20 mouse cellular contexts compared by ENCODE assay signal in the genomic region with DNA sequence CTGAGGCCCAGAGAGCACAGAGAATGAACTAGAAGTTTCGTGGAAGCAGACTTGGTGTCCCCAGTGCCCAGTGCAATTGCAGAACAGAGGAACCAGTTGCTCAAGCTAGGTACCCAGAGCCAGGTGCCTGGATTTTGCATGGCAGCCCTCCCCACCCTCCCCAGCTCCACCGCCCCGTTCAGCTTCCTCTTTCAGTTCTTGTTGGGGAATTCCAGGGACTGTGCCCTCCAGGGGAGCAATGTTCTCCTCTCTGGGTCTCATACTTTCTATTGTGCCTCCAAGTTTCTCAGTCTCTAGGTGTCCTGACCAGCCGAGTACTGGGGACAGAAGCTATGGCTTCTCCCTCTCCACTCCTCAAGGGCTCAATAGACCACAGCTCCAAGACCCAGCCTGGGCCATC. TPM values are rescaled to one million over a fixed set of nuclear protein-coding genes. Genes with fewer than 3 reads are reported as not detected.
DNase-seq lines count a peak whose midpoint lies in the region; ATAC-seq lines count a peak whose summit lies in the region.
"Had no signal": no experiment of that assay in that cellular context is flagged by ENCODE, and none has a peak within 500 bp of the region (broad histone marks: within the 10 kb centered on the region; RNA-seq: fewer than 3 reads in every experiment).

No protein-coding gene starts in this region.

- H3K9me3 ChIP-seq in hindbrain, embryonic 10.5 days, result no peaks in the 10 kb centered on the region
- H3K9me3 ChIP-seq: embryonic facial prominence, embryonic 12.5 days; forebrain, embryonic 15.5 days; hindbrain, embryonic 12.5 days had no signal

- DNase-seq in spleen, adult 18-20 months, result peak; percentile 42 to 53
- no peak for DNase-seq in spleen, adult 12 weeks (ENCODE audit: low spot score)
- DNase-seq in splenic B cell, adult 2 months (ENCODE audit: low read depth, low spot score), result peak; percentile 85
- DNase-seq in hindbrain, embryonic 10.5 days (ENCODE audit: low spot score), result no peak
- no peak for DNase-seq in lung, postnatal 14 days
- DNase-seq in yolk sac, embryonic 10.5 days (ENCODE audit: low spot score), result no peak
- DNase-seq: adrenal gland, postnatal 10 days; cerebellum, adult 8-10 months; cerebellum, postnatal 14 days; gastrocnemius, postnatal 10 days; heart, postnatal 36 days had no signal

- H3K27ac ChIP-seq in hindbrain, embryonic 10.5 days, result no peak overlapping the region
- H3K27ac ChIP-seq: embryonic facial prominence, embryonic 12.5 days; forebrain, embryonic 15.5 days; heart, embryonic 13.5 days; hindbrain, embryonic 12.5 days had no signal

- H3K27me3 ChIP-seq in splenic B cell, adult 2 months (ENCODE audit: control insufficient read depth, insufficient read depth, low read length, poor library complexity, severe bottlenecking), result no peaks in the 10 kb centered on the region
- peaks cover 13% of the 10 kb centered on the region; the same call in 1 of the 2 replicates for H3K27me3 ChIP-seq in hindbrain, embryonic 10.5 days (ENCODE audit: insufficient read depth, poor library complexity, severe bottlenecking)
- H3K27me3 ChIP-seq: embryonic facial prominence, embryonic 12.5 days; forebrain, embryonic 15.5 days had no signal

- H3K36me3 ChIP-seq in splenic B cell, adult 2 months (ENCODE audit: control insufficient read depth, insufficient read depth, low read length, poor library complexity, severe bottlenecking), result no peaks in the 10 kb centered on the region
- H3K36me3 ChIP-seq in hindbrain, embryonic 10.5 days, result no peaks in the 10 kb centered on the region
- H3K36me3 ChIP-seq: embryonic facial prominence, embryonic 12.5 days; forebrain, embryonic 15.5 days; heart, embryonic 13.5 days; hindbrain, embryonic 12.5 days had no signal

- no peak overlapping the region for H3K4me3 ChIP-seq in hindbrain, embryonic 10.5 days
- H3K4me3 ChIP-seq: embryonic facial prominence, embryonic 12.5 days; forebrain, embryonic 15.5 days; heart, embryonic 13.5 days; hindbrain, embryonic 12.5 days had no signal

- H3K4me1 ChIP-seq in hindbrain, embryonic 10.5 days (replicated peaks), result peaks cover 34% of the 10 kb centered on the region

- 88% methylated on average over 4 of the region's 4 CpGs for WGBS in hindbrain, embryonic 10.5 days

- peak; percentile 58 for ATAC-seq in granulocyte monocyte progenitor cell, adult 5-6 weeks (replicated peaks; ENCODE audit: poor library complexity, severe bottlenecking)
- ATAC-seq in monocyte, adult 5-6 weeks (replicated peaks; ENCODE audit: insufficient number of reproducible peaks, low FRiP score, low TSS enrichment, poor library complexity, severe bottlenecking), result 0 out of 2 replicates have a peak, but pooled peaks have one; percentile 33
- ATAC-seq: CD4-positive, CD25-positive, alpha-beta regulatory T cell, adult 4 months; forebrain, embryonic 15.5 days; hindbrain, embryonic 16.5 days; inflammation-experienced regulatory T-cells, adult 6 months had no signal

RNA-seq across cellular contexts. Expression of a gene that starts 59.7 kb away (rescaled TPM):
- 83.8 and 91.4 TPM in 2 replicates for total RNA-seq in granulocyte monocyte progenitor cell, adult 5-6 weeks (2014; fragmentation: Nextera tagmentation)
- total RNA-seq in granulocyte monocyte progenitor cell, adult 5-6 weeks (2017), result 34.6 and 40.9 TPM in 2 replicates
- 96.0 to 177 TPM (median 119 TPM) in 3 replicates for total RNA-seq in monocyte, adult 5-6 weeks (2017)
- polyA plus RNA-seq in hindbrain, embryonic 10.5 days (2016; fragmentation: Nextera tagmentation; extraction: Ambion mirVana), result 47.4 and 56.0 TPM in 2 replicates

Comparison
In these comparisons a context has a peak if more than half of its experiments do, and no peak if none do; other contexts are left out.
1. DNase-seq: peak in spleen, adult 18-20 months (2 of 2) and splenic B cell, adult 2 months (single experiment); none in spleen, adult 12 weeks (single experiment), hindbrain, embryonic 10.5 days (single experiment), lung, postnatal 14 days (single experiment) and yolk sac, embryonic 10.5 days (single experiment).